Mouse (Mus musculus) naive thymus-derived CD4-positive, alpha-beta T cell, adult 2 months (primary cell): ENCODE data around the gene Abcc12.
A peak's percentile ranks its signal among the peaks of the same experiment; 100 is the strongest.

Experiments used
- DNase-seq: peaks from one replicate; pipeline ENCODE4 v3.0.0-alpha.2; 2011; ENCODE audit warnings: low read depth

Abcc12 gene

DNA sequence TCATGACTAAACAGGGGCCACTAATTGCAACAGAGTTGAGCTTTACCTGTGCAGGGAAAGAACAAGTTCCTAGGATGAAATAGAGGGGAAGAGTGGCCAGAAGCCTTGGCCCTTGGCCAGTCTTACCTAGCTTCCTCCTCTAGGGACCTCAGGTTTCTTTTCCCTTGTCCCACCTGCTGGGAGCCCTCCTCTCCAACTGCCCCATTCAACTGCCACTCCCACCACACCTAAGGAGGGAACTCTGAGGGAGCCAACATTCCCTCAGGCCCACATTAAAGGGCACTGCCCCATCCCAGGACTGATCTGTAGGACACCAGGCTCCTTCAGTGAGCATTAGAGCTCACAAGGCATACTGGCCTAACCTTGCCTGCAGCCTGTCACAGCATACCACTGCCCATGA, at the start of gene Abcc12:
Gene Abcc12, minus strand, starts transcription at position 229 of the 400 bp plus-strand sequence.
- no peak for DNase-seq

DNA sequence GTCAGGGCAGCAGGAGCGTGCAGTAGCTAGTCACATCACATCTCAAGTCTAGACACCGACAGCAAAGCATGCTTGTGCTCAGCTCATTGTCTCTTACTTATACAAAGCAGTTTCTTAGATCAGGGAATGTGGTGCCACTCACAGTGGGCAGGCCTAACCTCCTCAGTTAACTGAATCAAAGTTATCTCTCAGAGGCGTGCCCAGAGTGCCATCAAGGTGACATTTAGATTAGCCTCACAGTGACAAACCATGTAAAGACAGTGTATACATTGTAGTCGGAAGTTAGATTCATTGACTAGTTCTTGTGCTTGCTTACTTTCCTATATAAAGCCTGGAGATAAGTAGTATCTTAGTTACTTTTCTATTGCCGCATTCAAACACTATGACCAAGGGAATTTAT, 49.7 kb upstream of the Abcc12 start:
- no peak for DNase-seq

DNA sequence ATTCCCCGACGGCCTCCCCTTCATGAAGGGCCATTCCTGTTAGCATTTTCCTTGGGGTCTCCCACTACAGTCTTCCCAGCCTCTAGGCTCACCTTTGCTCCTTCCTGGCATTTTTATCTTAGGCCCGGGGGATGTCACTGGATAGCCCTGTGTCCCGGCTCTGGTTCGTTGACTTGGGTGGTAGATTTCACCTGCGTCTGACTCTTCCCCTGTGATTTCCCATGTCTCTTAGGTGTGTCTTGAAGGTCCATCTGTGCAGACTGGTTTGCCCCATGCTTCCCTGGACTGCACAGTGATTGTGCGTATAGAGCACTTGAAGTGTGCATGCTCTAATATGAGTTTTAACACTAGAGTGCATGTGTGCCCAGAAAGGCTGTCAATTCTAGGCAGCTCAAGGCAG, 44.4 kb upstream of the Abcc12 start:
- DNase-seq = peak; percentile 35

DNA sequence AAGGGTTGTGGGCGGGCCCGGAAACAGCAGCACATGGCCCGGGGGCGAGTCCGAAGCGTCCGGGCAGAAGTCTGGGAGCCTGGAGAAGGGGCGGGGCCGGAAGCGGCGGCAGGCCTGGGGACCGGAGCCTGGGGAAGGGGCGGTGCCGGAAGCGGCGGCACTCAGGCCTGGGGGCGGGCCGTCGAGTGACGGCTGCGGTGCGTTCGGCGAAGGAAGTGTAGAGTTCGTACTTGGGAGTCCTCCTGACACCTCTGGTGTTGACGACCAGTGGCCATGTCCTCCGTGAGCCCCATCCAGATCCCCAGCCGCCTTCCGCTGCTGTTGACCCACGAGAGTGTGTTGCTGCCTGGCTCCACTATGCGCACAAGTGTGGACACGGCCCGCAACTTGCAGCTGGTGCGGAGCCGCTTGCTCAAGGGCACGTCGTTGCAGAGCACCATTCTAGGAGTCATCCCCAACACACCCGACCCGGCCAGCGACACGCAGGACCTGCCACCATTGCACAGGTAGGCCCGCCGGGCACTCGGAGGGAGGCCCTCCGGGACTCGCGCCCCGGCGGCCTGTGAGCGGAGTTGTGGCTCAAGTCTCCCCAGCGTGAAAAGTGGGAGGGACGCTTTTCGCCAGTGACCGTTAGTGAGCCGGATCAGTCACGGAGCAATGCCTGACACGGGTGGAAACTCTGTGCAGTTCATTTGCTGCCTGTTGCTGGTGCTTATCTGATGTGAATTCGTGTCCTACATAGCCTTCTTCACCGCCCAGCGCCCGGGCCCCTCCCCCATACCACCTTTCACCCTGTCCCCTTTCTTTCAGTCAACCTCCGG, 43.6 kb upstream of the Abcc12 start, which contains the start of gene Lonp2:
Gene Lonp2, plus strand, starts transcription at position 133 of the 821 bp plus-strand sequence.
- DNase-seq = peak; percentile 95

DNA sequence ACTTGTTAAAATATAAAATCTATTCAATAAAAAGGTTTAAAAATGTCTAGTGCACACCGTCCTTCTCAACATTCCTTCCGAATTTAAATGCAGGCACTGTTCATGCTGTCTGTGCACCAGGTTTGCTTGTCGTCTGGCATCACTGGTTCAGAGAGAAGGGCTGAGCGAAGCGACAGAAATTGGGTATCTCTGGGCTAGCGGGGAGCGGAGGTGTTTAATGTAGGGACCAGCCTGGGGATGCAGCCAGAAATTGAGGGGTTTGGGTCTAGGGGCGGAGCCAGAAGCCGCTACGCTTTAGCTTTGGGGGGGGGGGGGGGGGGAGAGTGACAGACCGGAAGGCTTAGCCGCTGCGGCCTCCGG, 43.0 kb upstream of the Abcc12 start:
- DNase-seq = no peak

DNA sequence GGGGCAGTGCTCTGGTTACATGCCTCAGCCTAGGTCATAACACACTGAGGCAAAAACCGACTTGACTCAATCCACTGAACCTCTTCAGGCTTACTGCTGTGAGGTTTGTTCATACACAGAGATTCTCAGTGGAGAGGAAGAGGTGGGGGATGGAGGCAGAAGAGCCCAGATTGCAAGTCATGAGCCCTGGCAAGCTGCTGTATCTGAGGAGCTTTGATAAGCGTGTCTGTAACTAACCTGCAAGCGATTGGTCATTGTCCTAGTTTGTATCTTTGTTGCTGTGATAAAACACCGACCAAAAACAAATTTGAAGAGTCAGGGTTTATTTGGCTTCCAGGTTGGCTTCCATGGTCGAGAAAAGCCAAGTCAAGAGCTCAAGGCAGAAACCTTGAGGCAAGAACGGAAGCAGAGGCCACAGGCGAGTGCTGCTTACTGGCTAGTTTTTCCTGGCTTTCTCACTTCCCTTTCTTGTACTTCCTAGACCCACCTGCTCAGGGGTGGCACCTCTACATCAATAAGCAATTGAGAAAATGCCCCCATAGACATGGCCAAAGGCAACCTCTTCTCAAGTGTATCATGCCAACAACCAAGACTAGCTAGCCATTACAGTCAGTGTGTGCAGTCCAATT, 37.4 kb upstream of the Abcc12 start:
- no peak for DNase-seq

DNA sequence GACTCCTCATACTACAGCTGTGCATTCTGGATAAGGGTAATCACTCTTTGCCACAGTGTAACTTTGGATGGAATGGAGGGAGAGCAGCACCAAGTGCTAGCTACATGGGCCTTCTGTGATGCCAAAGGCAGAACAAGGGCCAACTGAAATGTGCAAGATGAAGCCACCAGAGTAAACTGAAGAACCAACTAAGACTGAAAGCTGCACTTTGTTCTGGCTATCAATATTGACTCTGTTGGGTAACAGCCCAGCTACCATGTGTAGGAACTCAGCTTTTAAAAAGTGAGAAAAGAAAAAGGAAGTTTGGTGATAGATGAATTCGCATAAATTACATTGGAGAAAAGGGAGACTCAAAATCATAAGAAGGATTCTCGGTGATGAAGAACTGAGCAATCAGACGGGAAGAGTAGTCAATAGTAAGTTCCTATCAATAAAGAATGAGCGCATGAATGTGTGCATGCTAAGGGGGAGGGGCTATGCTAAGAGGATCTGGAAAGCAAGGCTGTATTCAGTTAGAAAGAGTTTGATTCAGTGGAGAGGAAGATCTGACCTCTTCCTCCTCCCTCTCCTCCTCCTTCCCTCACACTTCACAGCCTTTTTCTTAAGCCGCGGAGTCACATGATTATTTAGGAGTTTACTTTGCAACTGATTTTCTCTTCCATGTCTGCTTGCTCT, 34.7 kb upstream of the Abcc12 start:
- no peak for DNase-seq

DNA sequence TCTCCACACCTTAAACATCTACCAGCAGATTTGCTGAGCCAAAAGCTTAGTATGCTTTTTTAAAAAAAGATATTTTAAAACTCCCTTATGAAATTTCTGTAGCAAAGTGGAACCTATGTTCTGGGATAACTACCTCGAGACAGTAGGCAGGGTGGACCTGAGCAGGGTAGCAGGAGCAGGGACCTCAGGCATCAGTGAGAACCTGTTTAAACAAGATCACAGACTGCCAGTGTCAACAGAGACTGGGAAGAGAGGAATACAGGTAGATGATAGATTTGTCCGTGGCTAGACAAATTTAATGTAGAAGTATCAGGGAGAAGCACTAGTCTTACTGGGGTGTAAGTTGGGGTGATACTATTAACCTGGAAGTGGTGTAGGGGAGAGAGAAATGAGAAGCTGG, 33.3 kb upstream of the Abcc12 start:
- DNase-seq = no peak

DNA sequence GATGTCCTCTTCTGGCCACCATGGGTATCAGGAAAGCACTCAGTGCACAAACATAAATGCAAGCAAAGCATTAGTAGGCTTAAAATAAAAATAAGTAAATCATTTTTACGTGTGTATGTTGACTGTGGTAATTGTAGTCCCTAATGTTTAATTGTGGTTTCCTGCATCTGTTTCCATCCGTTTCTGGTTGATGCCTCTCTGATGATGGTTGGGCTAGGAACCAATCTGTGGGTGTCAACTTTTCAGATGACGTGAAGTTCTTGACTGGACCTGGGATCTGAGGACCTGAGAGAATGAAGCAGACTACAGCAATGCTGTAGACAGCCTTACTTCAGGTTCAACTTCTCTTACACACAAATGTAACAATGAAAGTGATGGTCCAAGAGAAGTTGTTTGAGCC, 24.2 kb upstream of the Abcc12 start:
- DNase-seq = no peak

DNA sequence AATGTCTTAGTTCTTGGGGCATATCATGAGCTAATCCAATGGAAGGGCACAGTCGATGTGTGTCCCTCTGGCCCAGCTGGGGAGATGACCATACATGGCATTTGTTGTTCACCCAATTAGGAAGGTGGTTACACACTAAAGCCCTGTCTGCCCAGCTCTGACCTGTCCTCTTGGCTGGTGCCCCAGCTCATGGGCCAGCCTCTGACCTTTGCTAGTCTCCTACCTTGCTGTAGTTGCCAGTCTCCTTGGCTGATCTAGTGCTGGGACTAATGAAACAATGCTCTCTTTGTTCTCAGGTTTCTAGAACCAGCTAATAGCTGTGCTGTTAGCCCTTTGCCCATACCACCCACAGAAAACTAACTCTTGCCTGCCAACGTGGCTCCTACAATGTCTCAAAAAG, 22.7 kb upstream of the Abcc12 start:
- no peak for DNase-seq

DNA sequence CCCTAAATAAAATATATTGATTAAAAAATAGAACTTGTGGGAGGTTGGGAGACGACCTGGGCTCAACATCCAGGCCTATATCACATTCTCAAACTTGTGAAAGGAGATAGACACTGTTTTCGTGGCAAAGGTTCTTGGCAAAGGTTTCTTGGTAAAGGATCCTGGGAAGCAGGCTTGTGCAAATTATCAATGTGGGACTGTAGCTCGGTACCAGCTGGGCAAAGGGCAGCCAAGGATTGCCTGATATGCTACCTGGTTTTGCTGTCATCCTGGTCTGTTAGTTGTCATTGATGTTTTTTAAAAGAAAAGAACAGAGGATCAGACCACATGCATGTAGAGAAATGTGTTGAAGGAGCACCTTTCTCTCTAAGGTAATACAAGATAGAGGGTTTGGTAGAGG, 19.8 kb upstream of the Abcc12 start:
- DNase-seq = no peak

DNA sequence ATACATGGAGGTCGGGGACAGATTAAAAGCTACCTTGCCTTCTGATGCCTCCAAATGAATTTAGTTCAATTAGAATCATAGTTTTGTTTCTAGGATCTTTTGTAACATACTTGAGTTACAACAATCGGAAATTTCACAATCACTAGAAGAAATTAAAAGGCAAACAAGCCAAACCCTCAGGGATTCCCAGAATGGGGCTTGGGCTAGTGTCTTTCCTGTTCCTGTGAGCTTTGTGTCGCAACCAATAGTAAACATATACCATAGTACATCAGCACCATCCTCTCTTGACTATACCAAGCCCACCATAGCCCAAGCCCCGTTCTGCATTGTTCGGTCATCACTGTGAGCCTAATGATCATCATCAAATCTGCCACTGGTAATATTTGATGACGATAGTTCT, 18.8 kb upstream of the Abcc12 start:
- DNase-seq = no peak

DNA sequence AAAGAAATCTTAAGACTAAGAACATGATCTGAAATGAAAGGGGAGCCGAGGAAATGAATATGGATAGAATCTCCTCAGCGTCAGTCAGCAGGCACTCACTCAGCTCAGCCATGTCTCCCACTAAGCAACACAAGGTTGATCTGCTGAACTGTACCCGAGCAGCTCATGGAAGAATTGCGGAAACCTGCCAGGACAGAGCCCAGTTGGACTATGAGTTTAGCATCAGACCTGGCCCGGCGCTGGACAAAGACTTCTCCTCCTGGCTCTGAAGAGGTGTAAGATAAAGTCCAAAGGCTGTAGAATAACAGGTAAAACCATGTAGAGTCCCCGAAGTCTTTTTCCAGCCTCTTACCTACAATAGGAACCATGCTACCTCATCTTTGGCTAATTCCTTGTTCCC, 17.2 kb upstream of the Abcc12 start:
- DNase-seq = no peak

DNA sequence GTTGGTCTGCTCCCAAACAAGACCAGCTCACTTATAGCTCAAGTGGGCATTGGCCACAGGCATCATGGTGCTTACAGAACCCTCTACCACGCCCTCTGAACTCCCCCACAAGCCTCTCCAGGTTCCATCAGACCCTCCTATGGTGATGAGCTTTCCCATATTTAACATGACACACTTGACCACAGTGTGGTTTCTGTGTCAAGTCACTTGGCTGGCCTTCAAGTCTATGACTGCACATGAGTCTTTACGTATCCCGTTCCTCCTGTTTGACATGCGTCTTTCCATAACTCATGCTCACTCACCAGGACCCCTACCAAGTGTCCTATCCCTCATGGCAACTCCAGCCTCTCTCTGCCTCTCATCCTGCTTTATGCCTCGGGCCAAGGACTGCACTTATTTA, 15.2 kb upstream of the Abcc12 start:
- DNase-seq = no peak

DNA sequence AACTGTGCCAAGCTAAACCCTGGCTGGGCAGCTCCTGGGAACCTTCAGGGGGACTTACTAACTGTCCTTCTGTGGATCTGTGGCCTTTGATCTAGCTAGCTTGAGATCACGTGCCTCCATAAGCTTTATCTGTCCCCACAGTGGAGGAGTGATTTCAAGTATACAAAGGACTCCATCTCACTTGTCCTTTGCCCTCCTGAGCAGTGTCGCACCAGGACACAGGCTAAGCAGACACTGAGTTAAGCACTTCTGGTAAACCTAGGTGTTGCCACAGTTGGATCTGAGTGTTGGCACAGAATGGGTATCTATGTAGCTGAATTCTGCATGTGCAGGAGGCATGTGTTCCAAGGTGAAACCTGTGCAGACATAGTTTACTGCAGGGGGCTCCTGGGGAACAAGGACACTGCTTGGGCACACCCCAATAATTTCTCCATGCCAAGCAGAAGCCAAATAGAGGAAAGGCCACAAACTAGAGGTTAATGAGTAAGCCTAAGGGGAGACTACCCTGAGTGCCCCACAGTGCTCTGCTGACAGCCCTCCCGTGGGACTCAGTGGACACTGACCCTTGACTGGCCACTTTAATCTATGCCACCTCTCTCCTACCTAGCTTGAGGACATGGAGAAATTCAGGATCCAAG, 13.8 kb upstream of the Abcc12 start:
- no peak for DNase-seq

DNA sequence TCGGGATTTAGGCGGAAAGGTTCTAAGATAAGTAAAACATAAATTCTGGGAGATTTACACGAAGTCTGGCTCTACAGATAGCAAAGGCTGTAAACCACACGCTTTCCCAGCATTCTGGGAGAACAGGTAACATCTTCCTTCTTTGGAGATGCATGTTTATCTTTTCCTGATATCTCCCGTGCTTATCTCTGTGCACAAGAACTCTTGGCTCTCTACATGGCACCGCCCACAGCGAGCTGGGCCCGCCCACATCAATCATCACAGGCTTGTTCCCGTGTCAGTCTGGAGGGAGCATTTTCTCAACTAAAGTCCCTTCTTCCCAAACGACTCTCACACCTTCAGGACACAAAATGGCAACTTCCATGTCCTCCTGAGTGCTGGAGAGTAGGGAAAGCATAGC, 12.6 kb upstream of the Abcc12 start:
- no peak for DNase-seq

DNA sequence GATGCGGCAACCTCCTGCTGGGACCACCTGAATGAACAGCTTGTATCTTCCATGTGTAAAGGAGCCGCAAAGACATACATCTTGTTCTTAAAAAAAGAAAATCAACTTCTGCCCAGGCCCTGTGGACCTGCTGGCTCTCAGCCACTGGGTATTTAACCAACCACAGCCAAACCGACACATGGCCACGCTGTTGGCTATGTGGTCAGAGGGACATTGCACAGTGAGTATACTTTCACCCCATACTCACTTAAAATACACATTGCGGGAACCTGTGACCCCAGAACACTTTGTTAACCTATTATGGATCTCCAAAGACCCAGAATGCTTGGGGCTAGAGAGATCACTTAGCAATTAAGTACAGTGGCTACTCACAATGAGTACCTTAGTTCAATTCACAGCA, 7.9 kb upstream of the Abcc12 start:
- DNase-seq = no peak

DNA sequence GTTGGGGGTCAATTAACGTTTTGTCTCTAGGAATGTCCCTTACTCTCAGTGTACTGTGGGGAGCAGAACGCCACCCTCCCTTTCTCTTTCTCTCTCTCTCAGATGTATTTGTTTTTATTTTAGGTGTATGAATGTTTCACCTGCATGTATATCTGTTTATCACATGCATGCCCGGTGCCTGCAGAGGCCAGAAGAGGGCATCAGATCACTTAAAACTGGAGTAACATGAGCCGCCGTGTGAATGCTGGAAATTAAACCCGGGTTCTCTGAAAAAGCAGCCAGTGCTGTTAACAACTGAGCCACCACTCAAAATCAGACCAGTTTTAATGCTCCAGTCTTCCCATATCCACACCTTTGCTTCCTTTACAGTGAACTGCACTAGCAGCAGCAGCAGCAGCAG, 6.2 kb upstream of the Abcc12 start:
- DNase-seq = peak; percentile 27

DNA sequence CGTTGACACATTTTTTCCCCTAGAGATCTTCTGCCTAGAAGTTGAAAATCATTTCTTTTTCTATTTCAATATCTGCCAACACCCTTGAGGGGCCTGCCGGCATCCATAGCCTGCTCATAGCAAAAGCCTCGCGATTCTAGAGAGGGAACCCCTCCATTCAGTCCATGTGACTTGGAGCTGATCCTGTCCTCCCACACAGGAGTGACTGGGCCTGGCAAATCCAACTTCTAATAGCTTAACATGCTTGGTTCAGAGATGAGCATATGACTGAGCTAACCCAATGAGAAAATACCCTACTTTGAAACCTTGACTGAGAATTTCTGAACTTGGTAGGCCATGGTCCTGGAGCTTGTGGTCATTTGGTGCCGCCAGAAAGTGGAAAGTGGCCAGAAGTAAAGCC, 5.6 kb upstream of the Abcc12 start:
- DNase-seq = no peak

DNA sequence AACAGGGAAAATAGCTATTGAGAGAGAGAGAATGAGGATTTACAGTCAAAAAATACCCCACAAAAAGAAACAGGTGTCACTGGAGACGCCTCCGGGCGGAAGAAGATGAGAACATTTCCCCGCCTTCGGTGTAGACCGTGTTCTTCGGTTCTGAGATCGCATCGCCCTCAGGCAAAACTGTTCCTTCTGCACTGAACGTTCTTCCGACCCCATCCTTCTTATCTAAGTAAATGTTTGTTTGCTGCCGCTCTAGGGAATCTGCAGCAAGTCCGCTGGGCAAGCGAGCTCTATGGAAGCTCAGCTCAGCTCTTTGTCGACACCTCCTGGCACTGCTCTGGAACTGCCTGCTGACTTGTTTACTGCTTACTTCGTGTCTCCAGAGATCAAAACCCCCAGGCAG, 5.0 kb upstream of the Abcc12 start:
- DNase-seq = peak; percentile 87

DNA sequence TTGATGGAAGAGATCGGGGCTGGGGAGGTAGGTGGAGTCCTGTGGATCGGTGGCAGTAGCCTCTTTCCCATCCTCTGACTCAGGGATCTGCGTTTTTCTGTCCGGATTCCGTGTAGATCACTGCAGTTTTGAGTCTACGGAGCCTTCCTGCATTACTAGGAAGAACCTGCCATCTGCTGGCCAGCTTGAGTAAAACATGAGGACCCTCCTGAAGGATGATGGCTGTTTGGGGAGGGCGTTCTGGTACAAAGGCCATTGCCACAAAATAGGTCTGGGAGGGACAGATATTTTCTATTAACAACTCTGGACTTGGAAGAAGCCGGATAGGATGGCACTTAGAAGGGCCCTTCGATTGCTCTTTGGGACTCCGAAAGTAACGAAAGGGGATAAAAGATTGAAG, 4.6 kb upstream of the Abcc12 start:
- DNase-seq = peak; percentile 85

DNA sequence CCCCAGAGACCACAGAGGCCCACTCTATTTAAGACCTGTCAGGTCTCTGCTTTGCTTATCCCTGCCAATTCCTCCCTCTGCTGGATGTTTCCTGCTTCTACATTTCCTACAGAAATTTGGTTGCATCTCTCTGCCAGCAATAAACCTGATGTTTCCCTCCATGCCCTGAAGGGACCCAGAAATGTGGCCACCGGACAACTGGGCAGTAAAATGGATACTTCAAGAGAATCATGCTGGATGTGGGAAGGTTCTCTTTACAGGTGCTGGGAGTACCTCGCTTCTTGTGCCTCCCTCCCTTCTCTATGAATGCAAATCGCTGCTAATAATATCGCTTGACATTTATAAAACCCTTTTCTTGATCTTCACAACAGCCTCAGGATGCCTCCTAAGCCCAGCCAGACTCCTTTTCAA, 1.4 kb upstream of the Abcc12 start:
- no peak for DNase-seq

DNA sequence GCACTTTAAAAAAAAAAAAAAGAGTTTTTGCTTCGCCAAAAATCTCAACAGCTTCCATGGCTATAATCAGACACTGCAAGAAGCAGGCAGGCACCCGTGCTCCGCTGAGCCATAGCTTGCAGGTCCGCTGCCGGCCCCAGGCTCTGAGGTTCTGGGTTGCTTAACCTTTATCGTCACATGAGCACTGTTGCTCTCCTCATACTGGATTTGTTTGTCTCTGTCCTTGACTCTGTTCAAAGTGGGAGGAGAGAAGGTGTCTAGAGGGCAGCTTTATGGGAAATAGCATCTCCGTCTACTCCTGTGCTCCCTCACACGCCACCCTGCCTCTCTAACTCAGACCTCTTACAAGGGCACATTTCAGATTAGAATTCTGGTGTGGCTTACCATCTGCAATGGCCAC, 1.8 kb downstream of the Abcc12 start:
- no peak for DNase-seq
